Mouse (Mus musculus) midbrain, embryonic 12.5 days (tissue): ENCODE measurements around the gene Gdpgp1. TPM values are rescaled to one million over a fixed set of nuclear protein-coding genes. Genes with fewer than 3 reads are reported as not detected.

Source experiments
- ATAC-seq: fragments of 200-750 bp; cut with Nextera tagmentation; 2 replicates; pipeline ENCODE4 v1.8.0; 2017; ENCODE audit warnings: low read depth, moderate TSS enrichment, moderate library complexity; ENCODE audit not compliant: low FRiP score
- H3K27ac ChIP-seq: fragments of 300-500 bp; sonication (generic); replicated peaks from 2 replicates; pipeline ENCODE4 v1.5.1; 2016; ENCODE audit warnings: mild to moderate bottlenecking
- H3K27me3 ChIP-seq: fragments of 300-500 bp; sonication (generic); 2 replicates; pipeline ENCODE4 v1.6.1; 2016; ENCODE audit warnings: mild to moderate bottlenecking
- H3K36me3 ChIP-seq: fragments of 300-500 bp; sonication (generic); 2 replicates; pipeline ENCODE4 v1.6.1; 2016
- H3K4me1 ChIP-seq: fragments of 300-500 bp; sonication (generic); 2 replicates; pipeline ENCODE4 v1.6.1; 2016
- H3K4me2 ChIP-seq: fragments of 300-500 bp; sonication (generic); replicated peaks from 2 replicates; pipeline ENCODE4 v1.6.1; 2016; ENCODE audit warnings: mild to moderate bottlenecking, moderate library complexity
- H3K4me3 ChIP-seq: fragments of 300-500 bp; sonication (generic); 2 replicates; pipeline ENCODE4 v1.5.1; 2016; ENCODE audit warnings: mild to moderate bottlenecking
- H3K9ac ChIP-seq: fragments of 300-500 bp; sonication (generic); replicated peaks from 2 replicates; pipeline ENCODE4 v1.6.1; 2016; ENCODE audit warnings: mild to moderate bottlenecking, moderate library complexity
- H3K9me3 ChIP-seq: fragments of 300-500 bp; sonication (generic); 2 replicates; pipeline ENCODE4 v1.6.1; 2016; ENCODE audit warnings: mild to moderate bottlenecking
- WGBS: fragments of 180-500 bp; shearing (Covaris S2); methylation state at CpG from one replicate; pipeline ENCODE4 v1.1.7; 2016; 5-methylcytosine and 5-hydroxymethylcytosine counted together
- polyA plus RNA-seq: library from polyadenylated mRNA; unstranded; fragments of >200 nt; fragmentation: Nextera tagmentation; extraction: Ambion mirVana; gene quantifications from 2 replicates; pipeline ENCODE4 v1.2.1, GENCODE M21; 2016

The Gdpgp1 gene
- polyA plus RNA-seq, 1 experiment from 2014 or later: 4.0 TPM

DNA sequence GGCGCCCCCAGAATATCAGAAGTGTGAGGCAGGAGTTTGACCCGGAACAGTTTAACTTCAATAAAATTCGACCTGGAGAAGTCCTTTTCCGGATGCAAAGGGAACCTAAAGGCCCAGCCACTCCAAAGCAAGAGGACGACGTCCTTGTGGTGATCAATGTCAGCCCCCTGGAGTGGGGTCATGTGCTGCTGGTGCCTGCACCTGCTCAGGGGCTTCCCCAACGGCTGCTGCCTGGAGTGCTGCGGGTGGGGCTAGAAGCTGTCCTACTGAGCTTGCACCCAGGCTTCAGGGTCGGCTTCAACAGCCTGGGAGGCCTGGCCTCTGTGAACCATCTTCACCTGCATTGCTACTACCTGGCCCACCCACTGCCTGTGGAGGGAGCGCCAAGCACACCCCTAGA lies 5.9 kb downstream of the Gdpgp1 start:
- H3K36me3 ChIP-seq: peaks cover 20% of the 10 kb centered on the region
- 91% methylated on average over 10 of the region's 10 CpGs for WGBS
- H3K27me3 ChIP-seq: no peaks in the 10 kb centered on the region
- no peak for ATAC-seq
- H3K4me1 ChIP-seq: peaks cover 6% of the 10 kb centered on the region
- no peaks in the 10 kb centered on the region for H3K9me3 ChIP-seq
- no peak overlapping the region for H3K4me3 ChIP-seq
- H3K27ac ChIP-seq: no peak overlapping the region
- no peak overlapping the region for H3K4me2 ChIP-seq
- H3K9ac ChIP-seq: no peak overlapping the region

DNA sequence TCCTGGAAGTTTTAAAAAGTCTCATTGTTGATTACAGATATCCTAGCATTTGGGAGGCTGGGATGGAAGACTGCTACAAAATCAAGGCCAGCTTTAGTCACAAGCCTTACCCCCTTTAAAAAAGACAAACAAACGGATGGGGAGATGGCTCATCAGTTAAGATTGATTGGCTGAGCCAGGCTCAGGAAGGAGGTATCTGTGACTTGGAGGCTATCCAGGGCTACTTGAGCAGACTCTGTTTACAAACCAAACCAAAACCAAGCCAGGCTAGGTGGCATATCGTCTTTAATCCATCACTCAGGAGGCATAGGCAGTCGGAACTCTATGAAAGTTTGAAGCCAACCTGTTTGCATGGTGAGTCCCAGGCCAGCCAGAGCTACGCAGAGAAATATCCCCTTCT lies 9.0 kb downstream of the Gdpgp1 start:
- Histone ChIP-seq H3K27me3 (no peaks in the 10 kb centered on the region), H3K27ac (no peak overlapping the region), H3K4me3 (no peak overlapping the region), H3K9ac (no peak overlapping the region), H3K9me3 (no peaks in the 10 kb centered on the region), H3K4me1 (no peaks in the 10 kb centered on the region), H3K4me2 (no peak overlapping the region), H3K36me3 (peaks cover 20% of the 10 kb centered on the region)
- 89% methylated on average over 4 of the region's 4 CpGs for WGBS
- ATAC-seq: no peak

DNA sequence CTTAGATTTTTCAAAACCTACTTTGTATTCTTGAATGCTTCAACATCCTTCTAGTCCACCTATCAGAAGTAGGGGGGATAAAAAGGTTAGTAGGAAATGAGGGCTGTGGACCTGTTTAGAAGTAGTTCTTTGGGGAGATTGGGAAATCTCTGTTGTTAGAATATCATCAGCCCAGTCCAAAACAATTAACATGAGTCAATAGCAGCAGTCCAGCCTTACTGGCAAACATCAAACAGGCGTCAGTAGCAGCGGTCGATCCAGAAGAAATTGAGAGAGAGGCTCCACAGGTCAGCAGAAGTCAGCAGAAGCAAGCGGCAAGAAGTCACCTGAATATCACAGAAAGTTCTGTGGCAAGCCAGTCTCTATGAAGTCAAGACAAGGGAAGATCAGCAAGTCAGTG lies 12.2 kb downstream of the Gdpgp1 start:
- no peaks in the 10 kb centered on the region for H3K9me3 ChIP-seq
- no peaks in the 10 kb centered on the region for H3K4me1 ChIP-seq
- no peak overlapping the region for H3K4me3 ChIP-seq
- 90% methylated on average over 4 of the region's 4 CpGs for WGBS
- no peak overlapping the region for H3K4me2 ChIP-seq
- no peak overlapping the region for H3K9ac ChIP-seq
- H3K27ac ChIP-seq: no peak overlapping the region
- H3K36me3 ChIP-seq: peaks cover 5% of the 10 kb centered on the region
- no peak for ATAC-seq
- no peaks in the 10 kb centered on the region for H3K27me3 ChIP-seq

DNA sequence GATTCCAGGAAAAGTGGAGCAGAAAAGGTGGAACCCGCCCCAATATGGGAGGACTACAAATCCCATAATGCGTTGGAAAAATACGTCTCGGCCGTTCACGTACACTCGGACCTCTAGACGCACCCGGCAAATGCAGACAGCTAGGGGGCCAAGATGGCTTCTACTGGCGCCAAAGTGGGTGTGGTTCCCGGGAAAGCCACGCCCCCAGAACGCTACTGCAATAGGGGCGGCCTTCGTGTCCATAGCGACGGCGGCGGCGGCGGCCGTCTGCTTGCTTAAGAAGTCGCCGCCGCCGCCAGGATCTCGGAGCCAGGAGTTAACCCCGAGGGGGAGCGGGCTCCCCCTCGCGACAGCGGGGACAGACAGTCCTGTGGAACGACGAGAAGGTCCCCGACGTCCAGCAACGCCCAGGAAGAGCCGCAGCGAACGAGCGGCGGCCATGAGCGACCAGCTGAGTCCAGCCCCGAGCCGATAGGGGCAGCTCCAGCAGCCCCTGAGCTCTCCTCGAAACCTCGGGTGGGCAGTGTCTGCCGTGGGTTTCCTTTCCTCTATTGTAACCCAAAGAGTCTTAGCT lies 13.6 kb downstream of the Gdpgp1 start, which contains the start of gene Ttll13:
Gene Ttll13 (plus strand): TSS at position 229 of the 574 bp plus-strand sequence.
- H3K4me3 ChIP-seq: peak within 1 kb of the TSS; percentile 50
- no peaks in the 10 kb centered on the region for H3K4me1 ChIP-seq
- H3K9ac ChIP-seq: peak within 1 kb of the TSS; percentile 62
- ATAC-seq: peak; percentile 98
- H3K9me3 ChIP-seq: no peaks in the 10 kb centered on the region
- H3K27ac ChIP-seq: peak within 1 kb of the TSS; percentile 88
- H3K4me2 ChIP-seq: peak within 1 kb of the TSS; percentile 55
- H3K36me3 ChIP-seq: no peaks in the 10 kb centered on the region; the same call in 1 of the 2 replicates
- peaks cover 8% of the 10 kb centered on the region; the same call in 1 of the 2 replicates for H3K27me3 ChIP-seq
- under 1% methylated on average over 48 of the region's 48 CpGs for WGBS

DNA sequence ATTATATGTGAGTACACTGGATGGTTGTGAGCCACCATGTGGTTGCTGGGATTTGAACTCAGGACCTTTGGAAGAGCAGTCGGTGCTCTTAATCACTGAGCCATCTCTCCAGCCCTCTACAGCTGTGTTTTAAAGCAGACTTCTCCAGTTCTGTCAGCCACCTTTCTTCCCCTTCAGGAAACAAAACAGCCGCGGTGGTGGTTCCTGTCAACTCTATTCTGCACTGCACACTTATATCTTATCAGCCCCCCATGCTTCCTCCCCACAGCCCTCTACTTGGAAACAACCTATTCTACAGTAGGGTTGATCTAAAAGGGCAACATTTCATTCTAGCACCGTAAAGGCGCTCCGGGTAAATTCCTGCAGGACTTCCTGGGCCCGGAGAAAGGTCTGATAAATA lies 14.2 kb downstream of the Gdpgp1 start:
- no peak overlapping the region for H3K9ac ChIP-seq
- H3K9me3 ChIP-seq: no peaks in the 10 kb centered on the region
- no peak for ATAC-seq
- H3K4me1 ChIP-seq: no peaks in the 10 kb centered on the region
- peaks cover 11% of the 10 kb centered on the region; the same call in 1 of the 2 replicates for H3K27me3 ChIP-seq
- peak overlapping the region; percentile 88; the same call in 1 of the 2 replicates for H3K27ac ChIP-seq
- peak overlapping the region; percentile 55 for H3K4me2 ChIP-seq
- WGBS: 66% methylated on average over 7 of the region's 7 CpGs
- H3K36me3 ChIP-seq: no peaks in the 10 kb centered on the region
- peak overlapping the region; percentile 50 for H3K4me3 ChIP-seq

DNA sequence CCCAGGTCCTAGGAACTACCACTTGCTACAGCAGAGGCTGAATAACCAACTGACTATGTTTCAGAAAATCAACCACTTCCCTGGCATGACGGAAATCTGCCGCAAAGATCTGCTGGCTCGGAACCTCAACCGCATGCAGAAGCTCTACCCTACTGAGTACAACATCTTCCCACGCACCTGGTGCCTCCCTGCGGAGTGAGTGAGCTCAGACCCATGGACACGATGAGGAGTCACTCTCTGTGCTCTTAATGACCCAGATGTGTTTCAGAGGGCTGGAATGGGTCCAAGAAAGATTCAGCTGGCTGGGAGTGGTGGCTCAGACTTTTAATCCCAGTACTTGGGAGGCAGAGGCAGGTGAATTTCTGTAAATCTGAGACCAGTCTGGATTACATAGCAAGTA lies 19.8 kb downstream of the Gdpgp1 start:
- H3K4me2 ChIP-seq: no peak overlapping the region
- no peak for ATAC-seq
- no peak overlapping the region for H3K9ac ChIP-seq
- H3K27ac ChIP-seq: no peak overlapping the region
- WGBS: 85% methylated on average over 7 of the region's 7 CpGs
- H3K4me3 ChIP-seq: no peak overlapping the region
- H3K4me1 ChIP-seq: no peaks in the 10 kb centered on the region
- peaks cover 38% of the 10 kb centered on the region for H3K27me3 ChIP-seq
- H3K36me3 ChIP-seq: no peaks in the 10 kb centered on the region
- H3K9me3 ChIP-seq: no peaks in the 10 kb centered on the region

DNA sequence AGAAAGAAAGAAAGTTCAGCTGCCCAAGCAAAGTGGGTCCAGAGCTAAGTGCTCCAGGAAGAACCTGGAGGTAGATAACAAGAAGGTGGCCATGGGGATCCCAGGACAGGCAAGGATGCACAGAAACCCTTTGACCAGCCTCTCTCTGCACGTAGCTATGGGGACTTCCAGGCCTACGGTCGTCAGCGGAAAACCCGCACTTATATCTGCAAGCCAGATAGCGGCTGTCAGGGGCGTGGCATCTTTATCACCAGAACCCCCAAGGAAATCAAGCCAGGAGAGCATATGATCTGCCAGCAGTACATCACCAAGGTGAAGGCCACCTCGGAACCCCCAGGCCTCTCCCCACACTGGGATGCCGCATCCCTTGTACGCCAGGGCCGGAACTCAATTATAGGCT lies 20.2 kb downstream of the Gdpgp1 start:
- ATAC-seq: no peak
- Histone ChIP-seq H3K27ac (no peak overlapping the region), H3K4me3 (no peak overlapping the region), H3K4me2 (no peak overlapping the region), H3K4me1 (no peaks in the 10 kb centered on the region), H3K9ac (no peak overlapping the region), H3K36me3 (no peaks in the 10 kb centered on the region), H3K9me3 (no peaks in the 10 kb centered on the region), H3K27me3 (peaks cover 42% of the 10 kb centered on the region)
- WGBS: 91% methylated on average over 11 of the region's 11 CpGs

DNA sequence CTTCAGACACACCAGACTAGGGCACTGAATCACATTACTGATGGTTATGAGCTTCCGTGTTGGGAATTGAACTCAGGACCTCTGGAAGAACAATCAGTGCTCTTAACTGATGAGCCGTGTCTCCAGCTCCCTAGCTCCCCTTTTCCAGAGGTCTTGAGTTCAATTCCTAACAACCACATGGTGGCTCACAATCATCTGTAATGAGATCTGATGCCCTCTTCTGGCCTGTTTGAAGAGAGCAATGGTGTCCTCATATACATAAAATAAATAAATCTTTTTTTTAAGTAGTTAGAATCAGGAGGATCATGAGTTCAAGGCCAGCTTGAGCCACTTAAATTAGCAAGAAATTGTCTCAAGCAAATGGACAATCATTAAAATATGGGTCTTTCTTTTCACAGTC lies 23.3 kb downstream of the Gdpgp1 start:
- H3K36me3 ChIP-seq: no peaks in the 10 kb centered on the region
- H3K9me3 ChIP-seq: no peaks in the 10 kb centered on the region
- H3K4me1 ChIP-seq: peaks cover 6% of the 10 kb centered on the region; the same call in 1 of the 2 replicates
- H3K27ac ChIP-seq: no peak overlapping the region
- no peak overlapping the region for H3K4me3 ChIP-seq
- H3K4me2 ChIP-seq: no peak overlapping the region
- 79% methylated on average over 2 of the region's 2 CpGs for WGBS
- H3K9ac ChIP-seq: no peak overlapping the region
- peaks cover 57% of the 10 kb centered on the region for H3K27me3 ChIP-seq
- ATAC-seq: no peak

DNA sequence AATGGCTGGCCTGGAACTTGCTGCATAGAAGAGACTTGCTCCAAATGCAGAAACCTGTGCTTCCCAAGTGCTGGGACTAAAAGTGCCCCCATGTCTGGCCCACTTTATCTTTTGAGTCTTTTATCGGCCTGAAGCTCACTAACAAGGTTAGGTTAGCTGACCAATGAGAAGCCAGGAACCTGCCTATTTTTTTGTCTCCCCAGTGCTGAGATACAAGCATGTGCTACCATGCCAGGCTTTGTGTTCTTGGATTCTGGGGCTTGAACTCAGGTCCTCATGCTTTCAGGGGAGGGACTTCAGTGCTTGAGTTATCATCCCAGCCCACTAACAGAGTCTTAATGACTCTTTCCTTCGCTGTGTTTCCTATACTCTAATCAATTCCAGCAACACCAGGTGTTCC lies 25.0 kb downstream of the Gdpgp1 start:
- H3K4me3 ChIP-seq: no peak overlapping the region
- H3K9ac ChIP-seq: no peak overlapping the region
- no peak for ATAC-seq
- H3K9me3 ChIP-seq: no peaks in the 10 kb centered on the region
- no peak overlapping the region for H3K27ac ChIP-seq
- WGBS: 58% methylated on average over 2 of the region's 2 CpGs
- H3K27me3 ChIP-seq: peaks cover 46% of the 10 kb centered on the region
- peaks cover 14% of the 10 kb centered on the region for H3K4me1 ChIP-seq
- no peak overlapping the region for H3K4me2 ChIP-seq
- no peaks in the 10 kb centered on the region for H3K36me3 ChIP-seq

DNA sequence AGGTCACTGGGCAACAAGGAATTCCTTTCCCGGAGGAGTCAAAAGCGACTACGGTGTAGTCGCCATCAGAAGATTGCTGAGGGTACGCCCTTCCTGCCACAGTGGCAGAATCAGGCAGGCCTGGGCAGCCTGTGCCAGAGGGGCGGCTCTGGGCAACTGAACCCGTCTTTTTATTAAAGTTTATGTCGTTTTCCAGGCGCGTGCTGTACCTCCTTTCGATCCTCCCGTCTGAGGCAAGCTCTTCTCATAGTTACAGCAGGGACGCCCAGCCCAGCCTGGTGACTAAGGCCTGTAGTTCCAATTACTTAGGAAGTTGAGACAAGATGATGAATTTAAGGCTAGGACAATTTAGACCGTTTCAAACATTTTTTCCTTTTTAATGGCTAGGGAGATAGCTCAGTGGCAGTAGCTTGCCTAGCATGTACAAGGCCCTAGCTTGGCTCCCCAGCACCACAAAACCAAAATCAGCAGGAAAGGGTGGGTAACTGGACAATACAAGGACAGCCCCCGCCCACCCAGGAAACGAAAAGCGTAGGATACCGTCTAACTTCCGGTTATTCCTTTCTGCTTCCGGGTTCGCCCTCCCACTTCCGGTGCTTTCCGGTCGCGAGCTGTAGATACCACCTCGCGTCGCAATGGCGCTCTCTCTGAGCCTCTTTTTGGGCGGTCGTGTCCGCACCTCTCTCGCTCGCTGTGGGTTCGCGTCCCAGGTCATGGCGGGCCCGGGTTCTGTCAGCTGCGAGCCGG lies 28.1 kb downstream of the Gdpgp1 start, which contains the start of gene Ngrn:
Gene Ngrn (plus strand): TSS at position 591 of the 747 bp plus-strand sequence.
- Histone ChIP-seq H3K4me3 (peak within 1 kb of the TSS; percentile 87), H3K9me3 (no peaks in the 10 kb centered on the region), H3K4me2 (peak within 1 kb of the TSS; percentile 96), H3K27me3 (peaks cover 35% of the 10 kb centered on the region), H3K4me1 (peaks cover 14% of the 10 kb centered on the region), H3K9ac (peak within 1 kb of the TSS; percentile 78), H3K27ac (peak within 1 kb of the TSS; percentile 54), H3K36me3 (peaks cover 19% of the 10 kb centered on the region)
- whole genome bisulfite sequencing: 27% methylated on average over 40 of the region's 40 CpGs
- peak; percentile 95 for ATAC-seq

DNA sequence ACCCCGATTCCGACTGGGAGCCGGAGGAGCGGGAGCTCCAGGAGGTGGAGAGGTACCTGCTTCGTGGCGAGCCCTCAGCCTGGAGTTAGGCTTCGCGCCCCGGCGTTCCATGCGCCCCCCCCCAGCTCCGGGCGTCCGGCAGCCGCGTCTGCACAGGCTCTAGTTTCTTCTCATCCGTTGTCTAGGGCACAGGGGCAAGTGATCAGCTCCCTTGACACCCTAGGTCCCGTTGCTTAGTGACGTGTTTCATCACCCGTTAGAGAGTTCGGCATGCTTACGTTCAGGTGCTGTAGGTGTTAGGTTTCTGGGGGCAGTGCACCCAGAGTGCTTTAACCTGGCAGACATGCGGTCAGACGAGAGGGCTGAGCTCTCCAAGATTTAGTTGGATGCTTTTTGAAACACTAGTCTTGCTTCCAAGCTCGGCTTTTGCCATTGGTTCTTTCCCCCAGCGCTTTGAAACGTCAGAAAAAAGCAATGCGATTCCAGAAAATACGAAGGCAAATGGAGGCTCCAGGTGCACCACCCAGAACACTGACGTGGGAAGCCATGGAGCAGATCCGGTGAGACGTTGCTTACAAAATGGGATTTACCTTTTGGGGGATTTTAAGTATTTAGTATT lies 28.8 kb downstream of the Gdpgp1 start:
- H3K4me3 ChIP-seq: peak overlapping the region; percentile 87
- 2% methylated on average over 29 of the region's 32 CpGs for WGBS
- H3K9me3 ChIP-seq: no peaks in the 10 kb centered on the region
- ATAC-seq: peak; percentile 70
- H3K4me1 ChIP-seq: peaks cover 14% of the 10 kb centered on the region
- peak overlapping the region; percentile 96 for H3K4me2 ChIP-seq
- H3K27me3 ChIP-seq: peaks cover 35% of the 10 kb centered on the region
- peak overlapping the region; percentile 78 for H3K9ac ChIP-seq
- H3K36me3 ChIP-seq: peaks cover 26% of the 10 kb centered on the region
- peak overlapping the region; percentile 52; the same call in 1 of the 2 replicates for H3K27ac ChIP-seq

DNA sequence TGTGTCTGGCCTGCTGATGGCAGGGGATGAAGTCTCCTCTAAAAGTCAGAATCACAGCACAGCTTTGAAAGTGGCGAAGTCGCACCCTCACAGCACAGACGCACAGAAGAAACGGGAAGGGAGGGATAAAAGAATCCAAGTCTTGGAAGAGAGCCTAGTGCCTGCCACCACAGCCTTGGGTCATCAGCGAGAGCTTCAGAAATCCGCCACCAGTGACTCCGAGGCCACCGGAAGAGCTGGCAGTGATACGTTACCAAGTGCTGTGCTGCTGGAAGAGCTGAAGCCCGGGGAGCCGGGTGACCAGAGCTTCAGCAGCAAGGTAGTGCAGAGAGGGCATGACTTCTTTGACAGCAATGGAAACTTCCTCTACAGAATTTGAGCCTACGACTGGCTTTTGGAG lies 31.9 kb downstream of the Gdpgp1 start:
- H3K9ac ChIP-seq: no peak overlapping the region
- H3K9me3 ChIP-seq: no peaks in the 10 kb centered on the region
- no peak overlapping the region for H3K4me2 ChIP-seq
- peaks cover 6% of the 10 kb centered on the region for H3K27me3 ChIP-seq
- H3K4me3 ChIP-seq: no peak overlapping the region
- H3K27ac ChIP-seq: no peak overlapping the region
- no peak for ATAC-seq
- WGBS: 96% methylated on average over 12 of the region's 12 CpGs
- peaks cover 33% of the 10 kb centered on the region for H3K36me3 ChIP-seq
- peaks cover 23% of the 10 kb centered on the region for H3K4me1 ChIP-seq
